Mouse (Mus musculus): ENCODE results near the gene Fyco1.

The Fyco1 gene

GRCm38 (mm10) chr9:123851713-123852448 is at the start of gene Fyco1:
Gene Fyco1 (minus strand): TSS chr9:123851899.
- in situ Hi-C loops (cut with MboI; ENCODE audit: low sequenced_read_pairs): no loop called here

GRCm38 (mm10) chr9:123872049-123872448 is 20.4 kb upstream of the Fyco1 start:
- in situ Hi-C loops (cut with MboI; ENCODE audit: low sequenced_read_pairs): no loop called here

- in situ Hi-C loops (cut with MboI; ENCODE audit: low sequenced_read_pairs): no loop called here
Observed at GRCm38 (mm10) chr9:123869167-123869784, 17.6 kb upstream of the Fyco1 start.

GRCm38 (mm10) chr9:123863641-123864040 is 11.9 kb upstream of the Fyco1 start:
- in situ Hi-C loops (cut with MboI; ENCODE audit: low sequenced_read_pairs): no loop called here

GRCm38 (mm10) chr9:123862895-123863616 is 11.4 kb upstream of the Fyco1 start:
- in situ Hi-C loops (cut with MboI; ENCODE audit: low sequenced_read_pairs): no loop called here

- in situ Hi-C loops (cut with MboI; ENCODE audit: low sequenced_read_pairs): no loop called here
Observed at GRCm38 (mm10) chr9:123861929-123862328, 10.2 kb upstream of the Fyco1 start, which contains the start of gene Xcr1. Gene Xcr1 (minus strand): TSS chr9:123862029.

- in situ Hi-C loops (cut with MboI; ENCODE audit: low sequenced_read_pairs): no loop called here
Observed at GRCm38 (mm10) chr9:123856836-123857235, 5.1 kb upstream of the Fyco1 start.

- in situ Hi-C loops (cut with MboI; ENCODE audit: low sequenced_read_pairs): no loop called here
Observed at GRCm38 (mm10) chr9:123852449-123853390, 1.0 kb upstream of the Fyco1 start.

GRCm38 (mm10) chr9:123851062-123851712 is 512 bp downstream of the Fyco1 start:
- in situ Hi-C loops (cut with MboI; ENCODE audit: low sequenced_read_pairs): no loop called here

GRCm38 (mm10) chr9:123850705-123851061 is 1.0 kb downstream of the Fyco1 start:
- in situ Hi-C loops (cut with MboI; ENCODE audit: low sequenced_read_pairs): no loop called here

- in situ Hi-C loops (cut with MboI; ENCODE audit: low sequenced_read_pairs): no loop called here
Observed at GRCm38 (mm10) chr9:123849976-123850695, 1.6 kb downstream of the Fyco1 start.

- in situ Hi-C loops (cut with MboI; ENCODE audit: low sequenced_read_pairs): no loop called here
Observed at GRCm38 (mm10) chr9:123846490-123846889, 5.2 kb downstream of the Fyco1 start.

- in situ Hi-C loops (cut with MboI; ENCODE audit: low sequenced_read_pairs): no loop called here
Observed at GRCm38 (mm10) chr9:123845120-123845519, 6.6 kb downstream of the Fyco1 start.

- in situ Hi-C loops (cut with MboI; ENCODE audit: low sequenced_read_pairs): no loop called here
Observed at GRCm38 (mm10) chr9:123844468-123844867, 7.2 kb downstream of the Fyco1 start.

- in situ Hi-C loops (cut with MboI; ENCODE audit: low sequenced_read_pairs): no loop called here
Observed at GRCm38 (mm10) chr9:123840243-123840642, 11.5 kb downstream of the Fyco1 start.

GRCm38 (mm10) chr9:123835851-123836250 is 15.8 kb downstream of the Fyco1 start:
- in situ Hi-C loops (cut with MboI; ENCODE audit: low sequenced_read_pairs): no loop called here

- in situ Hi-C loops (cut with MboI; ENCODE audit: low sequenced_read_pairs): no loop called here
Observed at GRCm38 (mm10) chr9:123828916-123829315, 22.8 kb downstream of the Fyco1 start.

GRCm38 (mm10) chr9:123826631-123827030 is 25.1 kb downstream of the Fyco1 start:
- in situ Hi-C loops (cut with MboI; ENCODE audit: low sequenced_read_pairs): no loop called here

GRCm38 (mm10) chr9:123818601-123819000 is 33.1 kb downstream of the Fyco1 start:
- in situ Hi-C loops (cut with MboI; ENCODE audit: low sequenced_read_pairs): no loop called here

GRCm38 (mm10) chr9:123815996-123816395 is 35.7 kb downstream of the Fyco1 start:
- in situ Hi-C loops (cut with MboI; ENCODE audit: low sequenced_read_pairs): no loop called here

Data from CH12F3 (cell line).